Mouse (Mus musculus) skeletal muscle tissue, adult 2 months (tissue): Measurements from ENCODE around the gene Grip1.

ENCODE experiments used
- DNase-seq: peaks from one replicate; pipeline ENCODE4 v3.0.0-alpha.2; 2012; ENCODE audit warnings: low read depth, low spot score

Gene Grip1

DNA sequence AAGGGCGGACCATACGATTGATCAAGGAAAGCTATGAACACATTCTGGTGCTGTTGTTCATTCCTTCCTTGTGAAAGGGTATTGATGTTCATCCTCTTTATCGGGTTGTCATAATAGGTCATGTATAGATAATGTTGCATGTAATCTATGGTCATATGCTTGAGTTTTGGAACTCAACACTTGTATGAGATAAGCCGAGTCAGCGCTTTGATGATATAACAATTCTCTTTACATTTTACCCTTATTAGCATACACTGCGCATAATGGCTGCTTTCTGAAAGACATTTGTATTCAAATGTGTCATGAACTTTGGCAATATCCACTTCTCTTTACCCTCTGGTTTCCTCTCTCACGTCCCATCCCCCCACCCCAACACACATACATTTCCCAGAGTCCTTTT is 111.2 kb downstream of the Grip1 start:
- no peak for DNase-seq

DNA sequence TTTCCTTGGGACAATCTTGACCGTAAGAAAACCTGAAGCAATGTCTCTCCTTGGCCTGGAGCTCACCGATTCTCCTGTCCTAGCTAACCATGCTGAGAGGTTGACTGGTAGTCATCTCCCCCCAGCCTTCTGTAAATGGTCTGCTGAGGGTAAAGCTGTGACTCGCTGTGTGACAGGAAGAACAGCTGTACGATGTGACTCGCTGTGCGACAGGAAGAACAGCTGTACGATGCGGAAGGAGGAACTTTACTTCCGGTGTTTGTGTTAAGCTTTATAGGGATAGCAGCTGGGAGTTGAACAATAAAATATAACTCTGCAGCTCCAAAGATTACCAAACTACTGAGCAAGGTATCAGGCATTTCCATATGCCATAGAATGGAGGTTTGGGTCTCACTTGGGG is 119.5 kb downstream of the Grip1 start:
- no peak for DNase-seq

DNA sequence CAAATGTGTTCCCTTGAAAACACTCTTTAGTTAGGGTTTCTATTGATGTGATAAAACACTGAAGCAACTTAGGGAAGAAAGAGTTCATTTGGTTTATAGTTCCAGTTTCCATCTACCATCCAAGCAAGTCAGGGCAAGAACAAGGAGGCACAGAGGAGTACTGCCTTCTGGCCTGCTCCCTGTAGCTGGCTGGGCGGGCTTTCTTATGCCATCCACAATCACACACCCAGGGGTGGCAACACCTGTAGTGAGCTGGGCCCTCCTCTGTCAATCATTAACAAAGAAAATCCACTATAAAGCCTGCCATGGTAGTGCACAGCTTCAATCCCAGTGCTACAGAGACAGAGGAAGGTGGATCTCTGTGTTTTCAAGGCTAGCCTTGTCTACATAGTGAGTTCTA is 122.2 kb downstream of the Grip1 start:
- no peak for DNase-seq

DNA sequence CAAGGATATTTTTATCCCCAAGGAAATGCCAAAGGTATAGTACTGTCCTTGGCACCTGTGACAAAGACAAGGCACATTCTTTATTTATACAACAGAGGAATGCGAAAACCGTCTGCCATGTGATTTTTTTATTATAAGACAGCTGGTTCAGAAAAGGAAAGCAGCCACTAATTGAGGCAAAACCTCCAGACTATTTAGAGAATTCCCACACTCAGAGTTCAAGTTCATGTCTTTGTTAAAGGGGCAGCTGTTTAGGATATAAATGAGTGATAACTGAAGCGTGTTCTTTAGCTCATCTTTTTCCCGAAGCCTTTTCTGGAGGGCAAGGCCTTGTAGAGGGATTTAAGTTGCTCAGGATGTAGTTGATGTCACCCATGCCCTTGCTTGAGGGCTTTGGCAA is 126.4 kb downstream of the Grip1 start:
- DNase-seq: no peak

DNA sequence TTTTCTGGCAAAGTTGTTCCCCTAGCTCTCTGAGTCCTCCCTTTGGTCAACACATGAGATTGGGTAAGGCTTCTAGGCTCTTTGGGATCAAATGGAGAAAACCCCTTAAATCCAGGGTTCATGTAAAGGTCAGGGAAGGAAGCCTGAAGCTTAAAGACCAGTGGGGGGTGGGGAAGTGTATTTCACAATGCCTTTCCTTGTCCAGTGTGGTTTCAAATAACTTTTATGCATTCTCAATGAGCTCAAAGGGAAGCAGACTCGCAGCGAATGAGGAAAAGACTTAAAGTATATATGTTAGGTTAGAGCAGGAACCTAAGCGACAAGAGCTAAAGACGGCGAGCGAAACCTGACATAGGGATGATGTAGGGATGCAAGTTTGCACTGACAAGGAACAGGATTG is 131.0 kb downstream of the Grip1 start:
- DNase-seq: no peak

DNA sequence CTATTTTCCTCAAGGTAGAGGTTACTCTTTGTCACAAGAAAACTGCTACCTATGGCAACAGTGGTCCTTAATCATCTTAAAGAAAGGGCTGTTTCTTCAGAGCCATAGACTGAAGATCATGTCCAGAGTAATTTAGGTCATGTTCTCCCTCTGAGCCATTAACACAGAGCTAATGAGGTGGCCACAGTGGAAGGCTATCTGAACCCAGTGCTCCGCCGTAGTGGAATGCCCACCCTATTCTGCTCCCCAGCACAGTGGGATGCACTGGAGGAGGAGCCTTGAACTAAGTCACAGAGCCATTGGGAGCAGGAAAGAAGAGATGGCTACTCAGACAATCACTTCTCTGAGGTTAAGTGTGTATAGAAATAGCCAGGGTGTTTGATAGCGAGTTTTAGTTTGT is 133.3 kb downstream of the Grip1 start:
- DNase-seq: no peak

DNA sequence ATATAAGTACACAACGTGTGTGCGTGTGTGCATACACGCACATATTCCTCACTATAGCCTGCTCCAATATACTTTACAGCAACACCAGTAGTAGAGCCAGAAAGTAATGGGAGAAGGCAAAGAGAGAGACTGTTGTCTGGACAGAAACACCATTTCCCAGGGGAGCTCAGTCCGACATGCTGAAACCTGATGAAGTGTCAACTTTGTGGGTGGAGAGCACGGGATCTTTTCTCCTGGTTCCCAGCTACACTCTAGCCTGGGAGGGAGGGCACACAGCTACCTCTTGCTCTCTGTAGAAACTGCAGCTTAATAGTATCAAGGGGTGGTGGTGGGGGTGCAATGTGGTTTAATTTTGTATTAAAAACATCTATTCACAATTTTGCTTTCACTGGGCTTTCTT is 143.2 kb downstream of the Grip1 start:
- peak; percentile 4 for DNase-seq

DNA sequence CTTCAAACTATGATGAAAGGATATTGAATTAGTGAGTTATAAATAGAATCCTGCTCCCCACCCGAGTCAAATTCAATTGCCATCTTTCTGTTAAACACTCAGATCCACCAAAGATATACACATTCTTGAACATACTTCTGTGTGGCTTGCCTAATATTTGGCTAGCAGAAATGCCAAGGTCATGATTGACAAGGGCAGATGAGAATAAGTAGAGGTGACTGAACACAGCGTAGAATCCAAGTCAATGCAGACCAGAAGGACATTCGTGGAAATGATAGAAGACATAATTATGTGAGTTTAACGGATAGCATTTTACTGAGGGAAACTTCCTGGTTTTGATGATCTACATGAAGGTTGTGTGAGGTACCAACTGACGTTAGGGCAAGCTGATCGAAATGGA is 153.9 kb downstream of the Grip1 start:
- DNase-seq: no peak

DNA sequence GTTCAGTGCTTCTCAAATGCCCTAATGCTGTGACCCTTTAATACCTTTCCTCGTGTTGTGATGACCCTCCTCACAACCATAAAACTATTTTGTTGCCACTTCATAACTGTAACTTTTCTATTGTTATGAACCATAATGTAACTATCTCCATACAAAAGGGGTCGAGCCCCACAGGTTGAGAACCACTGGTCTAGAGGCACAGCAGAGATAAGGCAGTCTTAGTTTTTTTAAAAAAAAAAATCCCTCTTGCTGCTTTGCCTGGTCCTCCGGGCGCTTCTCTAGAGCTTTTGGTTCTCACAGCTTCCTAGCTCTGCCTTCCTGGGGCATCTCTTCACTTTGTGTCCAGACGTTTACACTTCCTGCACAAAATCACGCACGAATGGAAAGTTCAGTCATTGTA is 155.4 kb downstream of the Grip1 start:
- DNase-seq: no peak

DNA sequence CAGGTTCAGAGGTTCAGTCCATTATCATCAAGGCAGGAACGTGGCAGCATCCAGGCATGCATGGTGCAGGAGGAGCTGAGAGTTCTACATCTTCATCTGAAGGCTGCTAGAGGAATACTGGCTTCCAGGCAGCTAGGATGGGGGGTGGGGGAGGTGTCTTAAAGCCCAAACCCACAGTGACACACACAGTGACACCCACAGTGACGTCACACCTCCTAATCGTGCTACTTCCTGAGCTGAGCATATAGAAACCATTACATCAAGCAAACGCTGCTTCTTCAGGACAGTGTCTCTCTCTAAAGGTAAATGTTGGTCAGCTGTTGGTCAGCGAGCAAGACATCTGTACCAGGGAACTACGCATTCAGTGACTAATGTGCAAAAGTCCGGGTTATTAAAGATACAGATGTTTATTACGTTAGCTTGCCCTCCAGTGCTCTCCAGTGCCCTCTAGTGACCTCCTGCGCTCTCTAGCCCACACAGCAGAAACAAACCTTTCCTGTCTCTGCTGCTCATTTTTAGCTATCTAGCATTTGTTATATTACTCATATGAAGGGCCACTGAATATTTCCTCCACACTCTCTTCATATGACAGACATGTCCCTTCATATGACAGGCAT is 156.8 kb downstream of the Grip1 start:
- no peak for DNase-seq

DNA sequence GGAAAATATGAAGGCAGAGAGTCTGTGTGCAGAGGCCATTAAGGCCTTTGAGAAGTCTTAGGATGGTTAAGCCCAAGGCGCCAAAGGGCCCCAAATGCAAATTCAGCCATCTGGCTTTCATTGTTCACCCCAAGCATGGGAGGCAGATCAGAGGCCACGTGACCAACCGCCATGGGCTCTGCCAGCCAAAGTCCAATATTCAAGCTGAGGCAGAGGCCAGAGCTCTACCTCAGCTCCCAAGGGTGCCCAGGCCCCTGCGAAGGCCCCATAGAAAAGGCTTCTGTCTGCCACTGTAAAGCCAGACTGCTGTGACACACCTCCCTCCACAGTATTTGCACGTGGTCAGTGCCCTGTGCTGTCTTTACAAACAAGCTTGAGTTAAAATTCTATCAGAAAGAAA is 158.4 kb downstream of the Grip1 start:
- no peak for DNase-seq

DNA sequence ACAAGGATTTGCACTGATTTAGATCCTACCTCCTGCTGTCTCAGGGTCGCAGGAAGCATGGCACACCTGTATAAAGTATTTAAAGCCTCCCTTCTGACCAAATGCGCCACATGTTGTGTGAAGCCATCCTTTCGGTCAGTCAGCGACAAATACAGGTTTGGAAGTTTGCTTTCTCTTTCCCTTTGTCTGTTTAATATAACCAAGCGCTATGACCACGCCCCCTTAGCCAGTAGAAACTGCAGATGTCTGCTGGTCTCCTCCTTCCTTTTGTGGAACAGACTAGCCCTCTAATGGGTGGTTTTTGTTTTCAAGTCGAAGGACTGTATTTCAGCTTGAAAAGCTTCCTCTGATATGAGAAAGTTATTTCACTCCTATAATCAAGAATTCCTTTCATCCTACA is 161.1 kb downstream of the Grip1 start:
- peak; percentile 13 for DNase-seq

DNA sequence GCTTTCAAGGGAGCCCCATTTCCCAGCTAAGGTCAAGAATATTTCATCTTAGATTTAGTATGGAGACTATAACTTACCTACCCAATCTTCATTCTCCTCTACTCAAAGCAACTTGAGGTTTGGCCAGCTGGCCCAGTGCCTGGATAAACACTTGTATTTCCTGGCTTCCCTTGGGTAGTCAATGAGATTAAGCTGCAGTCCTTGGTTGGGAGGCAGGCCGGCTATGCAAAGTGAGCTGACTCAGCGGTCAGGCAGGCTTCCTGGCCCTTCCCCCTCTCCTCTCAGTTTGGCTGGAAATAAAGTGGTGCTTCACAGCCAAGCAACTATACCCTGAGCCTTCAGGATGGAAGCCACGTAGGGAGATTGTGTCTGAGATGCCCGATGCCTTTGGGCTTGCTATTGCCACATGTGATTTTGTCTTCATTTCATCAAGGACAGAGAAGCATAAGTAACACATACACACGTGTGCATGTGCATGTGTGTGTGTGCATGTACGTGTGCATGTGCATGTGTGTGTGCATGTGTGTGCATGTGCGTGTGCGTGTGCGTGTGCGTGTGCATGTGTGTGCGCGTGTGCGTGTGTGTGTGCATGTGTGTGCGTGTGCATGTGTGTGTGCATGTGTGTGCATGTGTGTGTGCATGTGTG is 161.7 kb downstream of the Grip1 start:
- DNase-seq: peak; percentile 14

DNA sequence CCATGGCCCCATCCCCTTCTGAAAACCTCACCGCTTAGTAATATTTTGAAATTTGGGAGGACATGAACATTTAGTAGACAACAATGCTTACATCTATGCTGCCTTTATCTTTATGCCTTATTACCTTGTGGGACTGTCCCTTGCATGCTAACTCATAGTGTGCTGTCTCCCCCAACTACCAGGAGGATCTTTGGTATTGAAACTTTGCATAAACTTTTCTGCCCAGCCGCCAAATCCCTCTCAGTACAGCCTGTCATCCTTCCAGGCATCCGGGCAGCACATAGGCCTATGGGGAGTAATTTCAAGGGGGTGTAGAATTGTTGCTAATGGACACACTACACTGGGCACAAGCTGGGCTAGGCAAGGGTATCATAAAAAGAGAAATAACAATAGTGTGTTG is 162.4 kb downstream of the Grip1 start:
- DNase-seq: no peak

DNA sequence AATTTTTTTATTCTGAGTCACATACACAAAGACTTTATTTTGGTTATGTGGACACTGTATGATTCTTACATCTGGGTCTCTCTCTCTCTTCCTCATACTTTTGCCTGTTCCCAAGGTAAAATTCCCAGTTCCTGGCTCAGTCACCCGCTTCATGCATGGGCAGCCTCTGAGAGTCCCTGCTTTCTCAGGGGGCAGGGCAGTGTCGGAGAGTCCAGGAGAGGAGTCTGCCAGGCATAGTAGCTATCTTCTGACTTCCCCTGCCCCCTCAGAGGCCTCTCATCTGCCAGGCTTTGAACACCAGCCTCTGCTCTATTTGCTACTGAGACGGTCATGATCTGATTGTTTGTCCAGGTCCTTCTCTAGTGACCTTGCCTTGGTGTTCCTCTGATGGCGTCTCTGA is 175.0 kb downstream of the Grip1 start:
- no peak for DNase-seq

DNA sequence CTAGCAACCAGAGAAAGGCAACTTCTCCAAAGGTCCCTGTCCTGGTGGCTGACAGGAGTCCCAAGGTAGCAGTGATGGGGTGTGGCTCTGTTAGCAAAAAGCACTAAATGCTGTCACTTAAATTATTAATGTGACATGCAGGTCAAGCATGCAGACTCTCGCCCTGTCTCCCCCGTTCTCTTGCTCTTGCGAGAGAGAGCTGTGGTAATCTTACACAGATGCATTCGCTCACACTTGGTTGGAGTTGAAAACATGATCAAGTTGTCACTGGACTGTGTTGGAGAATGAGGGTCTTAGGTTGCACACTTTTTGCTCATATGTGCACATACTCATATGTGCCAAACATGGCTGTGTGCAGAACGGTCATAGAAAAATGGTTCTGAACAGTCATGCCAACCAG is 176.8 kb downstream of the Grip1 start:
- no peak for DNase-seq

DNA sequence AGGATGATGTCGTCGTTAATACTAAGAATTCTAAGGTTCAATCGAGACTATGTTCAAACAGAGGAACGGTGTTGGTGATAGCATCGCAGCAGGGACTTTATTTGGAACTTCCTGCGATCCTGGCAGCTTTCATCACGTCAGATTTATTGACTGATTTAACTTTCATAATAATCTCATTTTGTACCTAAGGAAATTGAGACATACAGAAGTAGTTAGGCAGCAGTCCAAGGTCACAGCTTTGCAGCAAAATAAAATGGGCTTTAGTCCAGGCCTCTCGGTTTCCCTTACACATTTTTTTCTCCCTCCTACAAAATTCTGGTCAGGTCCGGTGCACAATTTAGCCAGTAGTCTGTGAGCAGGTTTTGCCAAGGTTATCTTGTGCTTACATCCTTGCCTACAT is 178.3 kb downstream of the Grip1 start:
- no peak for DNase-seq

DNA sequence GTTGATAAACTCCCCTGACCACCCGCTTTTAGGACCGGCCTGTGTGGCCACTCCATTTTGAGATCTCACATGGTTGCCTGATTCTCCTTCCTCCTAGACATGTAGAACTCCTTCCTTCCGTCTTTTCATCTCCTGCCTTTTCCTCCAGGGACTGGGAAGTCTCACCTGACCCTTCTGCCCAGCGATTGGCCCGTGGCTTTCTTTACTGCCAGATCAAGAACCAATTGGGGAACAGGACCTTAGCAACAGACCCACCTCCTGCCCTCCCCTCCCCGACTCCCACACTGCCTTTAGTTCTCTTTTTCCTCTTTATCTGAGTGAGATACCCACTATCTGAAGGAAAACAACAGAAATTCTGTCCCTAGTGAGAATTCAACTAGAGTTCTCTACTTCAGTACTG is 180.9 kb downstream of the Grip1 start:
- no peak for DNase-seq

DNA sequence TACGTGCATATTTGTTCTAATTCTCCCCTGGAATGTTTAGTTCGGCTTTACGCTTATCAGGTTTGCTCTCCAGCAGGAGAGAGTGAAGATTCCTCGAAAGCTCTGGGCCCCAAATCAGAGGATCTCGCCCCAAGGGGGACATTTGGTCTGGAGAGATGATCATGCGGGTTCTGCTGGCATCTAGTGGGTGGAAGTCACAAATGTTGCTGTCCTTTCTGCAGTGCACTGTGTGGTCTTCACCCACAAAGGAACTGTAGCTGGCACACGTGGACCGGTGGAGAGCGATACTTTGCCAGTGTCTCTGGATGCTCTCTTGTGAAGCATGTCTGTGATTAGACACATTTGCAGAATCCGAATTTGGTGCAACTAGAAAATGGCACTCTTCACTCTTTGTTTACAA is 186.9 kb downstream of the Grip1 start:
- no peak for DNase-seq

DNA sequence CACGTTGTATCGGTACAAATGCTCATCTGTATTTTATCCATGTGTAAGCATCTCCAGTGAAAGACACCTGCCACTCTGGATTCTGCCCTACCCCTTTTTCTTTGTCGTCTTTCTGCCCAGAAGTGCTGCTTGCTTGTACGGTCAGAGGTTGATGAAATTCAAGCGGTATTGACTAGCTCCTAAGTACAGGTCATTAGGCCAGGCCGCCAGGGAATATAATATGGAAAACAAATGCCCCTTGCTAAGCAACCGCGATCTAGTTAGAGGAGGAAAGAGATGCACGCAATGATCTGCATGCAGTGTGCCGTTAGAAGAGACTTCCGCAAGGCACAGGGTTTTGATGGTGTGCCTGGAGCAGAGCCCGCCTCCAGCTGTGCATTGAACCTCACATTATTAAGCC is 187.4 kb downstream of the Grip1 start:
- no peak for DNase-seq

DNA sequence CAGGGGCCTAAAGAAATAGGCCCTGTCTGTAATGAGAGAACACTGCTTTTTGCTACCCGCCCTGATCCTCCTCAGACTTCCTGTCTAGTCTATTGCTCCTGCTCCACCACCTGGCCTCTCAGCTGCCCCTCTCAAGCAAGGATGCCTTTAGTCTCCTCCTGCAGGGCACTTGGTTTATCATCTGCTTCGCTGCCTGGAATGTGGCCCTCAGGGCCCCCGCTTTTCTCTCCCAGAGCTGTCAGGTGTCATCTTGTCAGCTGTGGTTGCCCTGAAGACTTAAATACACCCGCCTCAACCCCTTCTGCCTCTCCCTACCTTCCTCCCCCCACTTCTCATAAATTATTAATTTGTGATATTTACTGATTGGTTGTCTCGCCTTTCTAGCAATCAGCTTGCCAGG is 190.7 kb downstream of the Grip1 start:
- no peak for DNase-seq

DNA sequence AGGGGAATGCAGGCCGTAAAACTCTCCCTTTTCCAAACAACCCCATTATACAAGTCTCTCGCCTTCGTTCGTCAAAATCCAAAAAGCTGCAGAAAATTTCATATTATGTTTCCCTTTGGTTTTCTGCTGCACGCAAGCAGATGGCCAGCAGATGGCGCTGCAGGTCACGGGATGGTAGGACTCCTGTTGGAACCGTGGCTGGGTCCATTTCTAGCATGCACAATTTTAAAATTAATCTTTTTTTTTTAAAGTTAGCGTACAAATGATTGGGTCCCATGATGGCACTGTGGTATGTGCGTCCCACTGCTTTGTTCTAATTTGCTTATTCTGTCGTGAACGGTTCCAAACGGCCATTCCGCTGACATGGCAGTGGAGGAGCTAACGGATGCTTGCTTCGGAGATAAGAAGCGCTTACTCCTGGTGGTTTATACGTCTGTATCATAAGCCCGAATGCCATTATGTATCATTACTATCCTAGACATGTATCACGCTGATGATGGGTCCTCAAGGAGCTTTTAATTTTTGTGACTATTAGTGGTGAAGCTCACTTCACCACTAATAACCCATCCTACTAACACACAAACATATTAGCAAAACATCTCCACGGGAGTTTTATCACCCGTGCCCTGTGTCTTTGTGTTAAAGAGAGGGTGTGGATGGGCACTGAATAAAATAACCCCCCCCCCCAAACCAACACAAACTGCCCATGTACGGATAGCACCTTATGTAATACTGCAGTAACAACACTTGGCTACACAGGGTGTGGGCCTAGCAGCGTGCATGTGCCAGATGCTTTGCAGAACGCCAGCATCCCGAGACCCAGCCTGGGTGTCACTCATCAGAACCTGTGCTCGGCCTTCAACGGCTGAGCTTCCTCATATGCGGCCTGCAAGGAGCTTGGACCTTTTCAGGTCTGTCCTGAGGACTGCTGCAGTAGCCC is 193.1 kb downstream of the Grip1 start:
- peak; percentile 4 for DNase-seq
